Mouse (Mus musculus) embryonic facial prominence, embryonic 14.5 days (tissue): ENCODE measurements around the gene Parp3. TPM values are rescaled to one million over a fixed set of nuclear protein-coding genes. Genes with fewer than 3 reads are reported as not detected.

Experiments
- ATAC-seq: fragments of 200-750 bp; cut with Nextera tagmentation; 2 replicates; pipeline ENCODE4 v1.8.0; 2017; ENCODE audit warnings: low read depth, moderate number of reproducible peaks, moderate TSS enrichment
- DNase-seq: peaks from one replicate; pipeline ENCODE4 v3.0.0-alpha.2; 2015; ENCODE audit warnings: low spot score
- H3K27ac ChIP-seq: fragments of 300-500 bp; sonication (generic); replicated peaks from 2 replicates; pipeline ENCODE4 v1.5.1; 2014; ENCODE audit warnings: low read depth, mild to moderate bottlenecking, low read length, moderate library complexity
- H3K27me3 ChIP-seq: fragments of 300-500 bp; sonication (generic); replicated peaks from 2 replicates; pipeline ENCODE4 v1.6.1; 2014; ENCODE audit warnings: low read length; ENCODE audit not compliant: control insufficient read depth, insufficient read depth
- H3K36me3 ChIP-seq: fragments of 300-500 bp; sonication (generic); 2 replicates; pipeline ENCODE4 v1.6.1; 2014; ENCODE audit warnings: low read length, mixed read lengths; ENCODE audit not compliant: control insufficient read depth, insufficient read depth
- H3K4me1 ChIP-seq: fragments of 300-500 bp; sonication (generic); 2 replicates; pipeline ENCODE4 v1.6.1; 2014; ENCODE audit warnings: antibody characterized with exemption, low read length; ENCODE audit not compliant: control insufficient read depth, insufficient read depth
- H3K4me2 ChIP-seq: fragments of 300-500 bp; sonication (generic); 2 replicates; pipeline ENCODE4 v1.6.1; 2014; ENCODE audit warnings: low read depth, mild to moderate bottlenecking, low read length, moderate library complexity, mixed read lengths
- H3K4me3 ChIP-seq: fragments of 300-500 bp; sonication (generic); 2 replicates; pipeline ENCODE4 v1.5.1; 2014; ENCODE audit warnings: low read depth, mild to moderate bottlenecking, low read length
- H3K9ac ChIP-seq: fragments of 300-500 bp; sonication (generic); 2 replicates; pipeline ENCODE4 v1.6.1; 2014; ENCODE audit warnings: low read depth, mild to moderate bottlenecking, low read length, moderate library complexity, mixed read lengths
- H3K9me3 ChIP-seq: fragments of 300-500 bp; sonication (generic); 2 replicates; pipeline ENCODE4 v1.6.1; 2016; ENCODE audit warnings: low read length; ENCODE audit not compliant: control insufficient read depth
- WGBS: fragments of 180-500 bp; shearing (Covaris S2); extraction: QIAGEN DNeasy Blood & Tissue Kit; methylation state at CpG from one replicate; pipeline ENCODE4 v1.1.7; 2014; 5-methylcytosine and 5-hydroxymethylcytosine counted together
- polyA plus RNA-seq: library from polyadenylated mRNA; unstranded; fragments of >200 nt; fragmentation: Nextera tagmentation; extraction: Ambion mirVana; gene quantifications from 2 replicates; pipeline ENCODE4 v1.2.1, GENCODE M21; 2014

The Parp3 gene
- polyA plus RNA-seq, 1 experiment from 2014 or later: 6.2 TPM

GRCm38 (mm10) chr9:106442680-106443079 lies 34.1 kb downstream of the Parp3 start:
- Histone ChIP-seq H3K4me3 (no peak overlapping the region), H3K36me3 (peaks cover 6% of the 10 kb centered on the region; the same call in 1 of the 2 replicates), H3K4me1 (peaks cover 21% of the 10 kb centered on the region), H3K9ac (no peak overlapping the region), H3K4me2 (no peak overlapping the region), H3K9me3 (no peaks in the 10 kb centered on the region), H3K27ac (no peak overlapping the region), H3K27me3 (no peaks in the 10 kb centered on the region)
- WGBS: 75% methylated on average over 5 of the region's 5 CpGs
- no peak for DNase-seq
- ATAC-seq: no peak

GRCm38 (mm10) chr9:106436566-106436965 lies 40.2 kb downstream of the Parp3 start:
- Histone ChIP-seq H3K27me3 (no peaks in the 10 kb centered on the region), H3K36me3 (peaks cover 22% of the 10 kb centered on the region), H3K9me3 (no peaks in the 10 kb centered on the region), H3K4me1 (peaks cover 20% of the 10 kb centered on the region), H3K4me3 (no peak overlapping the region), H3K9ac (no peak overlapping the region; the same call in 1 of the 2 replicates), H3K27ac (no peak overlapping the region), H3K4me2 (no peak overlapping the region)
- WGBS: 78% methylated on average over 9 of the region's 9 CpGs
- ATAC-seq (no peak), DNase-seq (no peak)

- no peak for ATAC-seq
- no peak overlapping the region for H3K27ac ChIP-seq
- H3K4me1 ChIP-seq: peaks cover 18% of the 10 kb centered on the region
- 73% methylated on average over 6 of the region's 7 CpGs for WGBS
- no peak overlapping the region for H3K9ac ChIP-seq
- no peaks in the 10 kb centered on the region for H3K9me3 ChIP-seq
- H3K4me3 ChIP-seq: no peak overlapping the region
- DNase-seq: no peak
- H3K4me2 ChIP-seq: no peak overlapping the region
- no peaks in the 10 kb centered on the region for H3K27me3 ChIP-seq
- H3K36me3 ChIP-seq: peaks cover 32% of the 10 kb centered on the region
Observed at GRCm38 (mm10) chr9:106433389-106433788, 43.4 kb downstream of the Parp3 start.

- peak overlapping the region; percentile 93 for H3K27ac ChIP-seq
- 2% methylated on average over 4 of the region's 4 CpGs for WGBS
- H3K27me3 ChIP-seq: no peaks in the 10 kb centered on the region
- H3K36me3 ChIP-seq: peaks cover 32% of the 10 kb centered on the region
- H3K4me3 ChIP-seq: peak overlapping the region; percentile 67
- no peak for ATAC-seq
- H3K4me1 ChIP-seq: 0 out of 2 replicates have a peak, but pooled peaks cover 4% of the 10 kb centered on the region
- DNase-seq: no peak
- H3K4me2 ChIP-seq: peak overlapping the region; percentile 89
- H3K9ac ChIP-seq: peak overlapping the region; percentile 94
- H3K9me3 ChIP-seq: no peaks in the 10 kb centered on the region
Observed at GRCm38 (mm10) chr9:106430015-106430264, 46.8 kb downstream of the Parp3 start.

- H3K9ac ChIP-seq: peak within 1 kb of the TSS; percentile 94
- H3K9me3 ChIP-seq: no peaks in the 10 kb centered on the region
- peak; percentile 91 for ATAC-seq
- whole genome bisulfite sequencing: under 1% methylated on average over 46 of the region's 55 CpGs
- DNase-seq: peak; percentile 99
- H3K27ac ChIP-seq: peak within 1 kb of the TSS; percentile 93
- peak within 1 kb of the TSS; percentile 89 for H3K4me2 ChIP-seq
- 0 out of 2 replicates have a peak, but pooled peaks cover 4% of the 10 kb centered on the region for H3K4me1 ChIP-seq
- peaks cover 32% of the 10 kb centered on the region for H3K36me3 ChIP-seq
- no peaks in the 10 kb centered on the region for H3K27me3 ChIP-seq
- peak within 1 kb of the TSS; percentile 67 for H3K4me3 ChIP-seq
Observed at GRCm38 (mm10) chr9:106429221-106430014, 47.3 kb downstream of the Parp3 start, which contains the start of gene Rpl29. TSS of gene Rpl29 (plus strand) at chr9:106429454.

GRCm38 (mm10) chr9:106428719-106429220 lies 48.0 kb downstream of the Parp3 start:
- H3K4me1 ChIP-seq: 0 out of 2 replicates have a peak, but pooled peaks cover 4% of the 10 kb centered on the region
- WGBS: 15% methylated on average over 11 of the region's 11 CpGs
- H3K4me3 ChIP-seq: peak overlapping the region; percentile 67
- peaks cover 32% of the 10 kb centered on the region for H3K36me3 ChIP-seq
- peak overlapping the region; percentile 72 for H3K4me2 ChIP-seq
- DNase-seq (no peak), ATAC-seq (peak; percentile 66)
- H3K9me3 ChIP-seq: no peaks in the 10 kb centered on the region
- H3K9ac ChIP-seq: peak overlapping the region; percentile 66
- H3K27ac ChIP-seq: peak overlapping the region; percentile 93
- no peaks in the 10 kb centered on the region for H3K27me3 ChIP-seq

GRCm38 (mm10) chr9:106421865-106422160 lies 54.9 kb downstream of the Parp3 start:
- no peaks in the 10 kb centered on the region for H3K36me3 ChIP-seq
- peak overlapping the region; percentile 50 for H3K4me2 ChIP-seq
- no peaks in the 10 kb centered on the region for H3K27me3 ChIP-seq
- H3K9me3 ChIP-seq: no peaks in the 10 kb centered on the region
- ATAC-seq (peak; percentile 80), DNase-seq (peak; percentile 94)
- H3K4me3 ChIP-seq: peak overlapping the region; percentile 17; the same call in 1 of the 2 replicates
- peaks cover 38% of the 10 kb centered on the region for H3K4me1 ChIP-seq
- WGBS: 3% methylated on average over 3 of the region's 3 CpGs
- H3K9ac ChIP-seq: 0 out of 2 replicates have a peak overlapping the region, but pooled peaks have one; percentile 15
- H3K27ac ChIP-seq: peak overlapping the region; percentile 57

- ATAC-seq: 0 out of 2 replicates have a peak, but pooled peaks have one; percentile 3
- no peak for DNase-seq
- peak overlapping the region; percentile 57 for H3K27ac ChIP-seq
- H3K9ac ChIP-seq: peak overlapping the region; percentile 30; the same call in 1 of the 2 replicates
- H3K27me3 ChIP-seq: no peaks in the 10 kb centered on the region
- H3K4me2 ChIP-seq: peak overlapping the region; percentile 50
- no peaks in the 10 kb centered on the region for H3K9me3 ChIP-seq
- H3K4me3 ChIP-seq: peak overlapping the region; percentile 17; the same call in 1 of the 2 replicates
- 10% methylated on average over 16 of the region's 18 CpGs for WGBS
- H3K4me1 ChIP-seq: peaks cover 38% of the 10 kb centered on the region
- no peaks in the 10 kb centered on the region for H3K36me3 ChIP-seq
Observed at GRCm38 (mm10) chr9:106421033-106421864, 55.5 kb downstream of the Parp3 start.
